Mouse (Mus musculus) liver, embryonic 14.5 days (tissue): ENCODE data around the gene Cenpo.

Experiments
- CTCF ChIP-seq: IDR thresholded peaks from 2 replicates; pipeline ENCODE4 v1.5.1; 2016; ENCODE audit warnings: antibody characterized with exemption, low read depth, control low read depth
- EP300 ChIP-seq: IDR thresholded peaks from 2 replicates; pipeline ENCODE4 v1.6.1; 2016; ENCODE audit warnings: antibody characterized with exemption, low read depth

GRCm38 (mm10) chr12:4193025-4193740, 40.9 kb downstream of the Cenpo start:
- TF ChIP-seq CTCF (no peak), EP300 (no peak)
